Mouse (Mus musculus) ovary, adult 18-20 months (tissue): ENCODE measurements around the gene Cpvl.

Source experiments
- DNase-seq: peaks from one replicate; pipeline ENCODE4 v3.0.0; 2022; ENCODE audit warnings: low spot score, mixed read lengths

The Cpvl gene

DNA sequence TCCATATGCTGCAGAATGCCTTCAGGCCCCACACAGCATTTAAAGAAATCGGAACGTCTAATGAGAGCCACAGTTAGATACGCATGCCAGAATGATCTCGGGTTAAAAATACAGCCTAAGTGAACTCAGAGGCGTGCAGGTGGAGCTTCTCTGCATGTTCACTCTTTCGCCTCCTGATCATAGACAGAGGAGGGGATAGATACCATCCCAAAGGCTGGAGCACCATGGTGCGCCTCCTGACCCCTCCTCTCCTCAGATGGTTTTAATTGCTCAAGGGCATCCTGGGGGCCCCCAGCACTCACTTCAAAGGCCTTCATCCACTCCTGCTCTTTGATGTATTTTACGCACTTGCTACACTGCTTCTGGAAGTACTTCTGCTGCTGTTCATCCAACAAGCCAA is 46.9 kb downstream of the Cpvl start:
- no peak for DNase-seq

DNA sequence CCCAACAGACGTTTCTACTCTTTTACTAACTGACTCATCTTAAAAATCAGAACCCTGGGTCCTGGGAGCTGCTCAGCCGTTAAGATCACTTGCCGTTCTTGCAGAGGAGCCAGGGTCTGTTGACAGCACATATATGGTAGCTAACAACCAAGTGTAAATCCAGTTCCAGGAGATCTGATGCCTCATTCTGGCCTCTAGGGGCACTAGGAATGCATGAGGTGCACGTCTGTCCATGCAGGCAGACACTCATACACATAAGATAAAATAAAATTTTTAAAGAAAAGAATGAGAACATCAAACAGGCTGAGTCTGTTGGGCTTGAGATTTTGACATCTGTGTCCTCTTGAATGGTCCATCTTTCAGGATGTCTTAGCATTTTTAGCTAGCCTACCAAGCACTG is 48.6 kb downstream of the Cpvl start:
- no peak for DNase-seq

DNA sequence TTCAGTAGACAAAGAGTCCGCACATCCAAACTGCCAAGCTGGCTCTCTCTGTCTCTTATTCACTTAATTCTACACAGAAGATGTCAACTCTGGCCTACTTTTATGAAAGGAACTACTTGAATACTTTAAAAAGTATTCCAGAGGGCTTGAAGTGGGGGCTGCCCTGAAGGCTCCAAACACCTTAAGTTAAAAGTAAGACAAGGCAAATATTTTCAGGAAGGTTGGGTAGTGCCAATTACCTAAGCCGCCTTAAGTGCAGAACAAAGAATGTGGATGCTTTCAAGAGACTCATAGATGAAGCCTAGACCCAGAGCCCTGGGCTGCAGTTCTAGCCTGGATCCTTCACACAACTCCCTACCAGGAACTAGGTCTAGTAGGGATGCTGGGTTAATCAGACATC is 52.3 kb downstream of the Cpvl start:
- no peak for DNase-seq

DNA sequence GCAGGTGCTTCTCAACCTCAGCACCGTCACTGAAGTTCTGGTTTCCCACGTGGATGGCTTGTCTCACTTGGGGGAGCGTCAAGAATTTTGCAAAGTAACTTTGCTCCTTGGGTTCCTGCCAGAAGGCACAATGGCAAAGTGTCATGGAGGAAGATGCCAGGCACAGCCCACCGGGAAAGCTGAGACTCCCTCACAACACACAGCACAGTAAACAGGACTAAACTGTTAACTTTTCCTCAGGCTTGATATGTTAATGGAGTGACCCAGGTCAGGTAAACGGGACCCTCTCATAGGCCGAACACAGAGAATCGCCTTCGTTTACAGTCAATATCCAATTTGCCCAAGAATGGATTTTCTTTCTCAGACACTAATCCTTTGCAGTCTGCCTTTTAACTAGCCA is 53.3 kb downstream of the Cpvl start:
- DNase-seq = no peak

DNA sequence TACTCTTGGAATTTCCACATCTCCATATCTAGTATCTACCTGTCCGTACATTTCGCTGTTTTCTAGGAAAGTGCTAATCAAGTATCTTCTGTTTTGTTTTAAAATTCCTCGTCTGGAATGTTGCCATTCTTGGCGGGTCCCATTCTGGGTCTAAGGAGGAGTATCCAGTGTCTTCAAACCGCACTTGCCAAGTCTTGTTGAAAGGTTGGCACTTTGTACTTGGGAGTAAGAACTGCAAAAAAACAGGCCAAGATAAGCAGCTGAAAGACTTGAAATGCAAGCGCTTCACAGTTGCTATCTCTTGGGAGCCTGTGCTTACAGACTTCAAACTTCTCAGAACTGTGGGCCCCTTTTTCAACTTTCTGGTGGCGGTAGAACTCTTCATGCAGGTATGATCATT is 58.4 kb downstream of the Cpvl start:
- DNase-seq = no peak

DNA sequence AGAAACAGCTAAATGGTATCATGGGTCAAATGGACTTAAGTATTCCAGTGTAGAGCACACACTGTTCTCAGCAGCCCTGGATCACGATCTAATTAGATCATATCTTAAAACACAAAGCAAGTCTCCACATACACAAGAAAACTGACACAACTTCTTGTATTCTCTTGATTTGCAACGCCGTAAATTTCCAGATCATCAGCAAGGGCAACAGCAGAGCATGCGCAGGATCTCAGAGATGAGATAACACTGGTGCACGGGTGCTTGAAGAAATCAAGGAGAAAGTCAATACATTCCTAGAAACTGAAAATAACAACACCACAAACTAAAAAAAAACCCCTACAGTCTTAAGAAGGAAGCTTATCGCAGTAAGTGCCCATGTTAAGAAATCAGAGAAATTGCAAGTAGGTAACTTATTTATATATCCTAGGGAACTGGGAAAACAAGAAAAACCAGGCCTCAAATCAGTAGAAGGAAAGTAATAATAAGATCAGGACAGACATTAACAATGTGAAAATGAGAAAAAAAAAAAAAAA is 61.4 kb downstream of the Cpvl start:
- DNase-seq = no peak

DNA sequence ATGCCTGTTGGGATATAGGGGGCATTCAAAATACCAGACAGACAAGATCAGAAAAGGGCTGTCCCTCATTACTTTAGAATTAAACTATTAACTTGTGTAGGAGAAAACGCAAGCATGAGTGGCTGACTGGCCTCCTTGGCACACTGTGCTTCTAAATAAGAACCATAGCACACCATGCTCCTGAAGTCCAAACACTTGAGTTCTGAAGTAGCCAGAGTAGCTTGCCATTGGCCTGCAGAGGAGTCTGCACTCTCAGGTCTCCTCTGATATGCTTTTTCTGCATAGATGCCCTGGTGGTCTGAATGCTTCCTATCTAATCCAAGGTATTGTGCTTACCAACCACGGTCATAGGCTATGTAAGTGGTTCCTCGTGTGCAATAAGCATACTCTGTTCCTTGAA is 63.1 kb downstream of the Cpvl start:
- DNase-seq = no peak

DNA sequence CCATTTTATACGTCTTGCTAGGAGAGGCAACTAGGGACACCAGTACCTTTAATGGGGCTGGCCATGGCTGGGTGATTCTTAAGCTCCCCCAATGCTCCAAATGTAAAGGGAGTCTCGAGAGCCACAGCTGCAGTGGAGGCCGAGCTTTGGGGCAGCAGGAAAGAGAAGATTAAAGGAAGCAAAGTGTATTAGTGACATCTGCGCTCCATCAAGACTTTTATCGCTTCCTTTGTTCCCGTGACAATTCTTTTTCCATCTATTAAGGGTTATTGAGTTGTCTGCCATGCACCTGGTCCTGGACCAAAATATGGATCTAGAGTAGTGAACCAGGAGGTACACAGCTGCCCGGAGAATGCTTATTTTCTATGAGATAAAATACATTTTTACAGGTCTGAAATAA is 65.3 kb downstream of the Cpvl start:
- no peak for DNase-seq

DNA sequence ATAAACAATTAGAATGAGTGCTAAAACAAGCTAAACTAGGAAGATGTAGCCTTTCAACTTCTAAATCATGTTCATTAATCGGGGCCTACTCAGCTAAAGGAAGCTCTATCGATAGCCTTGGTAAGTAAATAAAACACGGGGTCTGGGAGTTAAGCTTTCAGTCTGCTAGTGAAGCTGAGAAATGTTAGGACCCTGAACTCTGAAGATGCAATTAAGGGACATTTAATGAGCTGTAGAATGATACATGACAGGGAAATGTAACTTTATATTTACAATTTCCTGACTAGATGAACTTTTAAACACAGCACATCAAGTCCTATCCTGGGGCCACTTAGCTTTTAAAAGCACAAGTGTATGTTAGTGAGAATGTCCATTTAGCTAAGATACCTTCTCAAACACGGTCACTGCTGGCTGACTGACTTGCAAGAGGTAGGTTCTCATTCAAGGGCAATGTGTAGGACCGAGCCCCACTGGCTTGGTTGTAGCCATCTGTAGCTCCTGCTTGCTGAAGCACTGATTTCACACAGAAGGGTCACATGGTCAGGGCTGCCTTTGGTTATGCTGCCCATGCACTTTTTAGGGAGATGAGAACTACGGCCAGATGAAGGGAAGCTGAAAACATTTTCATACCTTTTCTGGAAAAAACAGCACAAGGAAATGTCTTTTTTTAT is 66.2 kb downstream of the Cpvl start:
- no peak for DNase-seq

DNA sequence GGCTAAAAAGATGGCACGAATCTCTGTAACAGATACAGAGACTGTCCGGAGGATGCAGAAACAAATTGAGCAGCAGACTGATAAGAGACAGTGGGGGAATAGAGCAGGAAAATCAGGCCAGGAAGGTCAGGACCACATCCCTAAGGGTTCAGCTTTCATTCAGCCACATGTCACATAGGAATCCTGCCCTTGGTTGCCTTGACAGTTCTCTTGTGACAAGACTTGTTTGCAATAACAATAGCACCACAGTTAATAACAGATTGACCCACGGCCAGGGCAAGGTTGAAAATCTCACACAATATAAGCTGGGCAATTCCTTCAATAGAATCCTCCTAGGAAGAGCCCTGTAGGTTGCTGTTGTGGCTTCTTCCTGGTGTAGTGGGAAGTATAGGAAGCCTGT is 68.5 kb downstream of the Cpvl start:
- DNase-seq = no peak

DNA sequence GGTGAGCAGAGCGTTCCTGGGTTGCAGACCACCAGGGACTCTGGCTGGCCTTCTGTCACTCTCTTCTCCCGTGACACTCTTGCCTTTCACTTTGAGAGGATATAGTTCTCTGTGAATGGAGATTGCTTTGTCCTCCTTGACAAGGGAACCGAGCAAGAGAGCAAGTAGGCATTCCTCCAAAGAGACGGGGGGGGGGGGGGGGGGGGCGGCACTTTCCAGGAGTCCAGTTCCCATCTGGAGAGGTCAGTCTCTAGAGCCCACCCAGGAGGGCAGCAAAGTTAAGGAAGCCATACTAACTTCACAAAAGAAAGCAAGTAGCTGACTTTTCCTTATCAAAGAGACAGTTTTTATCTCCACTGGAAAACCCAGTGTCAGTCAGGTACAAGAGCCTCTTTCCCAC is 69.0 kb downstream of the Cpvl start:
- no peak for DNase-seq

DNA sequence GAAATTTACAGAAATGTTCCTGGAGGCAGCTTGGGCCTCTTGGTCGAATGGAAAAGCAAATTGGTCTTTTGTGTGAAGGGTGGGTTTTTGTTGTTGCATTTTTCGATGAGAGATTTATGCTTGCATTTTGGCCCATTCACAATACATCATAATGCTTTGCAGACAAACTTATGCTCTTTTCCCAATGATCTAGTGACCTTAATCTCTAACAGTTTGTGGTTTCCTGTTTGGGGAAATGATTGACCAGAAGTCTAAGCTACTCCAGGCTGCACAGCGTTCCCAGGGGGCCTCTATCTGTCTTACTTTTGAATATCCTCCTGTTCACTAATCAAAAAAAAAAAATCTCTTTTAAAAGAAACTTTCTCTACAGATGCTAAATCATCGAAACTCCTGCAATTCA is 71.6 kb downstream of the Cpvl start:
- no peak for DNase-seq

DNA sequence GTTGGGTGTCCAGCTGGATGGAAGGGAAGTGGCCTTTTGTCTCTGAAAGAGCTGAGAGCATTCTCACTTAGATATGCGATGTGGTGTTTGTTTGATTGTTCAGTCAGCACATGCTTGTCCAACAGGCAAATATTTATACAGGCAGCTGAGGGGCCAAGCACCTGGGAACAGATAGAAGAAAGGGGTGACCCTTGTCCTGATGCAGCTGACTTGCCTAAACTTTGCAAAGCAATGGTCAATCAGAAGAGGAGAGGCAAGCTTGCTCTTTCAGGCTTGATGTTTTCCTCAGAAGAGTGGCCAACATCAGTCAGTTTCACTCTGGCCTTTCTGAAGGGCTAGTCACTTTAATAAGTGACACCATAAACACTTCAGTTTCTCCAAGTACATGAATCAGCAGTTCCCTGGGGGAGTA is 72.4 kb downstream of the Cpvl start:
- no peak for DNase-seq

DNA sequence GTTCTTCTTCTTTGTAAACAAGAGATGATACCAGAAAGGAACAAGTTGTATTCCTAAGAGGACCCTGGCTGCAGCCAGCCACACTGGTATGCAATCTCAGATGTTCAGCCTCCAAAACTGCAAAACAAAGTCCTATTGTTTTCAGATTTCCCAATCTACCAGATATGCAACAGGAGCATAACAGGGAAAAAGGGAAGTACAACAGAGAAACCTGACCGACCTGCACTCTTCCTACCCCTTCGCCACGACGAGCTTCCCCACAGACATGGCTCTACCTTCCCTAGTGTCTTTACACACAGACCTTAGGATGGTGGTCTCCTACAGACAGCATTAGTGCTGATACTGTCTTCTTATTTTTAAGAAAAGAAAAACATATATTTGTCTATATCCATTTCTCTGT is 72.9 kb downstream of the Cpvl start:
- no peak for DNase-seq

DNA sequence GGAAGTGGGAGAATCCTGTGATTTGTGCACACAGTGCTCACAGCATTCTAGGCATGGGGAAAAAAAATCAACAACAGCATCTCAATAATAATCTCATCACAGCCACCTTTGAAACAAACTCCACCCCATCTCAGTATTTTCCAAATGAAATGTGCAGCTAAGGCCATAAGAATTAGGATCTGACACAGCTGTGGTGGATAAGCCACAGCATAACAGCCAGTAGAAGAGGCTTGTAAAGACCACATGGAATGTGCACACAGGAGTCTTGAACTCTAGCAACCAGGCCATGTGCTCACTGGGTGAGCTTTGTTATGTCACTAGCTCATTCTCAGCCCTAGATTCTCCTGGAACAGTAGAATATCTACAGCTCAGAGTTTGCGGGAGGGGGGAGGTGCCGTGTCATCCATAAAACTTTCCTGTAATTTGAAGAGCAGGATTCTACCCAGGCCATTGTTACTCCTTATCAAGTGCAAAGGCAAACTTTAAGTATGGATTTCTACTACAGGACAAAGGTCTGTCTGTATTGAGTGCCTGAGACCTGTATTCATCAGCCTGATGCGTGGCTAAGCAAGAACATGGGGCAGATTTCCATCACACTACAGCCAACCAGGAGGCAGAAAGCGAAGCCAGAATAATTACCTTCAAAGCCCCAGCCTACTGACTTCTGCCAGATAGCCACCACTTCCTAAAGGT is 73.6 kb downstream of the Cpvl start:
- no peak for DNase-seq

DNA sequence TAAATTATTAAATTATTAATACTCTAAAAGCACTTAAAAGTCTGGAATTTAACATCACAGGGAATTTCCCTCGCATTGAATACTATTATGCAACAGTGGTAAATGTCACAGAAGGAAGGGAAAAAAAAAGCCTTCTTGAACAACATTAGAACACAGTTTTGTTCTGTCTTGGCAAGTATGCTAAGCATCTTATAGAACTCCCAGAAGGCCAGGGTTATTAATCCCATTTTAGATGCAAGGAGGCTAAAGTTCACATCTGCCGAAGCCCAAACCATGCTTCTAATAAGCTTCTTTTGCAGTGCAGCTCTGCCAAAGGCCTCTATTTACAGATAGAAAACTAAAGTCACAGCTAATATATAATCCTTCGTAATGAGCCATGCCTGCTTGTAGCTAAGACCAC is 74.3 kb downstream of the Cpvl start:
- no peak for DNase-seq

DNA sequence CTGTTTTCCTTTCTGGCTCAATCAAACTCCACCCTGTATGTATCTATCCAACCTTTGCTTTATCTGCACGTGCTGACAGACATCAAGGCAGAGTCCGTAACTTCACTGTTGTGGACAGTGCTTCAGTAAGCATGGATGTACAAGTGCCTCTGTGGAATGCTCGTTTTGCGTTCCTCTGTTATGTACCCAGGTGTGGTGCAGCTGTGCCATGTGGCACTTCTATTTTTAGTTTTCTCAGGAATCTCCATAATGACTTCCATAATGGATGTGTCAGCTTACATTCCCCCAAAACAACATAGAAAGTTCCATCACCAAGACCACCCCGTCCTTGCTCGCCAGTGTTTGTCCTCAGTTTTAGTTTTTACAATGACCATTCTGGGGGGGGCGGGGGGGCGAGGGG is 76.7 kb downstream of the Cpvl start:
- DNase-seq = no peak

DNA sequence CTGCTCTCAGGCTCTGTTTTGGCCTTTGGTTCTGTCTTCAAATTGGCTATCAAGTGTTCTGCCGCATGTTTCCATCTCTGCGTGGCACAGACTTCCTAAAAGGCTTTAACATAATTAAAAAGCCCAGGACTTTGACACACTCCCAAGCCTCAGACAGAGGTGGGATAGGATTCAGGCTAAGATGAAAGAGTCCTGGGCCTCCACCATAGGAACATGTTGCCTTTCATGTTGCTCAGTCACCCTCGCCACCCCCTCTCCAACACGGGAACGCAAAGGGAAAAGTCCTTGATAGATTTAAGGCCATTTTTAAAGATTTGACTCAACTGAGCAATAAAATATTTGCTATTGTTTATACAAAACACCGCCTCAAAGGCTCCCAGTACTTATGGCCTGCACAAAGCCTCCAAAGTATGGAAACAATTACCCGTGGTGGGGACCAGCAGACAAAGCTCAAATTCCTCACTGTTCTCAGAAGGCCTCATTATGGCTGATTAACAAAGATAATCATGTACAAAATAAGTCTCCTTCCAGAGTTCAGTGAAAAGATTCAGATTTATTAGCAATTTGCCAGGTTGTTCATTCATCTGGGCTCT is 80.5 kb downstream of the Cpvl start:
- DNase-seq = no peak

DNA sequence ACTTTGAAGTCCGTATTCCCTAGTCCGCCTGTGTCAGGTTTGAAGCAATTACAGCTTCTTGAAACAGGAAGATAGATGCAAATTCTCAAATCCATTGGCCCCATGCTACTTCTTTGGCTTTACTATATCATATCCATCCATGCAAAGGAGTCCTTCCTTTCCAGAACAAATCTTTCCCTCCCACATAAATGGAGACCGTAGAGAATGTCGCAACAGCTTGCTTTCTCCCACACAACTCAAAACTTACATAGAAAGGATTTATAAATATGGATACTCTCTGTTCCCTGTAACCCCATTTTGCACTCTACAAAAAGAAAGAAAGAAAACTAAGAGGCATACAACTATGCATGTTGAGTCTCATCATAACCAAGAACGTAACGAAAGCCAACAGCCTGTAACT is 81.3 kb downstream of the Cpvl start:
- DNase-seq = no peak

DNA sequence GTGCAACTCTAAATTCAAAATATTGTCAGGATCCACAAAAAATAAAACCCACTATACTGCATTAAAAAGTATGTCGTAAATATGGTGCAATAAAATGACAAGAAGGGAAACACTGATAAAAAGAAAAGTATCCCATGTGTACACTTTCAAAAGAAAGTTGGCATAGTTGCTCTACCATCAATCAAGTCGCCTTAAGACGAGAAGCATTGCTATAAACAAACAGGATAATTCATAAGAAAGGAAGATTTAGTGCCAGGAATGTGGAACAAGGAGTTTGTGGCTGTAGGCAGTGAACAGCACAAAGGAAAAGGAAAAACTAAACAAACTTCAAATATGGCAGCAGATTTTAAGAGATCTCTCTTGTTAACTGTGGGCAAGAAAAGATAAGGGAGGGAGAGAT is 84.7 kb downstream of the Cpvl start:
- no peak for DNase-seq

DNA sequence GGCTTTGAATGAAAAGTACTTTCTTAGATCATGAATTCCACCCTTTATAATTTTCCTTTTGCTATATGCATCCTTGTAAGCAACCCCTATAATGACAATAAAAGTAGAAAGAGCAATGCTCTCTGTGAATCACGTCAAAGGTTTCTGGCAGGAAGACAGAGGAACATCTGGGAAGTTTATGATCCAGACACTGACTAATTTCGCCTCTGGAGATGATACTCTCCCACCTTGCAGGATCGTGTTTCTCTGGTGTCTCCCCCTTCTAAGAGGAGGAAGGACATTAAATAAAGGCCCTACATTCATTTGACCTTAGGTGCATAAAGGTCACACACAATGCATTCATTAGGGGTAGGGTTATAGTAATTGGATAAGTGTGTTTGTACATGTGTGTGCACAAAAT is 87.4 kb downstream of the Cpvl start:
- no peak for DNase-seq

DNA sequence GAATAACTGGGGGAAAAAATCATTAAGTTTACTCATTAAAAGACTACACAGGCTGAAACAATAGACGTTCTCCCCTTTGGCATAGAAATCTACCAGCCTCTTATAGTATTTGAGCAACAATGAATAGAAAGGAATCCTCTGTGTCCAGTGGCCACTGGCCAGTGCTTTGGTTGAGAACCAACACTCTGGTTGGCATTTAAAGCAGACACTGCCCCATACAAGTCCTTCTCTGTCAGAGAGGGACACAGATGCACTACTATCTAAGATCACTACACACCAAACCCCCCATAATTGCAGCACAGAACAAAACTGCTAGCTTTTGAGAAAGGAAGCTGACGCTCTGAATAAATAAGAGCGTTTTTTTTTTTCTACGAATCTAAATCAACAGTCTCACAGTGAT is 93.5 kb downstream of the Cpvl start:
- DNase-seq = no peak

DNA sequence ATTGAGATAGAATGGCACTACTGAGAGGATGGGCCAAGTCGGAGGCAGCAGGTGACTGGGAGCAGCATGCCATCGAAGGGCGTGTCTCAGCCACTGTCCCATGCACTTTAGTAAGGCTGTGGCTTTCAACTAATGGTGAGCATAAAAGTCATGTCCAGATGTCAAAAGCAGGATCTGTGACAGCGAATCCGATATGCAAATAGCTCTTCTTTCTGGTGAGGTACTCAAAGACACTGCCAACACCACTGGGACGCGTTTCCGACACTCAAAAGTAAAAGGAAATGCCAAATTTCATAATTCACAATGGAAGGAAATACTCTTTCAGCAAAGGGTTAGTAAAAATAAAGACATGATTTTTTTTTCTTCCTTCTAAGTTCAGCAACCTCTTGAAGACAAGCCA is 94.0 kb downstream of the Cpvl start:
- no peak for DNase-seq

DNA sequence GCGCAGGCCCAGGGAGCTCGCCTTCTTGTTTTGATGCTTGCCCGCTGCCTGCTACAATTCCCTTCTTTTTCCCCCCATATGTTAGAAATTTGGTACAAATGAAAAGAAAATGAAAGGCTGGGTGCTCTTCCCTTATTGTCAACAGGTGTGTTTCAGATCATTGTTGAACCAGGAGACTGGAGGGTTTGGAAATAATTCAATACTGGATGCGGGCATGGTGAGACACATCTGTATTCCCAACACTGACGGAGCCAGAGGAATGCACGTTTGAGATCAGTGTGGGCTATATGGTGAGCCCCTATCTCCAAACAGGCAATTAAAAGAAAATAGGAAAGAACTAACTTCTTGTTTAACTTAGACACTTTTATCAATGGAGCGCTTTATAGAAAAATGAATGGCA is 95.1 kb downstream of the Cpvl start:
- no peak for DNase-seq
